Mouse (Mus musculus): ENCODE results near the gene Prkca. TPM values are rescaled to one million over a fixed set of nuclear protein-coding genes. Genes with fewer than 3 reads are reported as not detected.

Gene Prkca
- total RNA-seq, 2 experiments from 2014 or later = 41.4 to 42.5 TPM

- intact Hi-C loops (cut with DNase I; ENCODE audit: low total_unique reads) = no loop called here
- DNase-seq = peak; percentile 79
Measured at GRCm38 (mm10) chr11:108150410-108150809, 193.3 kb downstream of the Prkca start.

GRCm38 (mm10) chr11:108149187-108149586, 194.5 kb downstream of the Prkca start:
- intact Hi-C loops (cut with DNase I; ENCODE audit: low total_unique reads) = no loop called here

GRCm38 (mm10) chr11:108148491-108148890, 195.2 kb downstream of the Prkca start:
- DNase-seq = no peak
- intact Hi-C loops (cut with DNase I; ENCODE audit: low total_unique reads) = no loop called here

More at GRCm38 (mm10) chr11:108149187-108149586, 194.5 kb downstream of the Prkca start:
- no peak for DNase-seq

GRCm38 (mm10) chr11:108145752-108146496, 197.8 kb downstream of the Prkca start:
- no peak for DNase-seq
- intact Hi-C loops (cut with DNase I; ENCODE audit: low total_unique reads) = no loop called here

GRCm38 (mm10) chr11:108145128-108145527, 198.6 kb downstream of the Prkca start:
- intact Hi-C loops (cut with DNase I; ENCODE audit: low total_unique reads) = no loop called here
- no peak for DNase-seq

GRCm38 (mm10) chr11:108143739-108144138, 200.0 kb downstream of the Prkca start:
- intact Hi-C loops (cut with DNase I; ENCODE audit: low total_unique reads) = no loop called here
- no peak for DNase-seq

GRCm38 (mm10) chr11:108140028-108140427, 203.7 kb downstream of the Prkca start:
- intact Hi-C loops (cut with DNase I; ENCODE audit: low total_unique reads) = no loop called here
- no peak for DNase-seq

GRCm38 (mm10) chr11:108136341-108136740, 207.4 kb downstream of the Prkca start:
- intact Hi-C loops (cut with DNase I; ENCODE audit: low total_unique reads) = no loop called here
- peak; percentile 25 for DNase-seq

- DNase-seq = no peak
- intact Hi-C loops (cut with DNase I; ENCODE audit: low total_unique reads) = no loop called here
Measured at GRCm38 (mm10) chr11:108135407-108136159, 208.1 kb downstream of the Prkca start.

GRCm38 (mm10) chr11:108128593-108128992, 215.1 kb downstream of the Prkca start:
- peak; percentile 43 for DNase-seq
- intact Hi-C loops (cut with DNase I; ENCODE audit: low total_unique reads) = loop anchor here (5.0 kb wide), 1 partner anchor 96 kb away; no protein-coding TSS in a partner anchor

- intact Hi-C loops (cut with DNase I; ENCODE audit: low total_unique reads) = loop anchor here (5.0 kb wide), 1 partner anchor 96 kb away; no protein-coding TSS in a partner anchor
- no peak for DNase-seq
Measured at GRCm38 (mm10) chr11:108127908-108128307, 215.8 kb downstream of the Prkca start.

GRCm38 (mm10) chr11:108122486-108122885, 221.2 kb downstream of the Prkca start:
- intact Hi-C loops (cut with DNase I; ENCODE audit: low total_unique reads) = no loop called here

GRCm38 (mm10) chr11:108120708-108121107, 223.0 kb downstream of the Prkca start:
- DNase-seq = no peak
- intact Hi-C loops (cut with DNase I; ENCODE audit: low total_unique reads) = no loop called here

More at GRCm38 (mm10) chr11:108122486-108122885, 221.2 kb downstream of the Prkca start:
- no peak for DNase-seq

- intact Hi-C loops (cut with DNase I; ENCODE audit: low total_unique reads) = no loop called here
- DNase-seq = no peak
Measured at GRCm38 (mm10) chr11:108119785-108120184, 223.9 kb downstream of the Prkca start.

GRCm38 (mm10) chr11:108118814-108119213, 224.9 kb downstream of the Prkca start:
- no peak for DNase-seq
- intact Hi-C loops (cut with DNase I; ENCODE audit: low total_unique reads) = no loop called here

- no peak for DNase-seq
- intact Hi-C loops (cut with DNase I; ENCODE audit: low total_unique reads) = no loop called here
Measured at GRCm38 (mm10) chr11:108118221-108118620, 225.5 kb downstream of the Prkca start.

- intact Hi-C loops (cut with DNase I; ENCODE audit: low total_unique reads) = no loop called here
- no peak for DNase-seq
Measured at GRCm38 (mm10) chr11:108117360-108118050, 226.2 kb downstream of the Prkca start.

- no peak for DNase-seq
- intact Hi-C loops (cut with DNase I; ENCODE audit: low total_unique reads) = no loop called here
Measured at GRCm38 (mm10) chr11:108114091-108114490, 229.6 kb downstream of the Prkca start.

GRCm38 (mm10) chr11:108112437-108112836, 231.3 kb downstream of the Prkca start:
- DNase-seq = no peak
- intact Hi-C loops (cut with DNase I; ENCODE audit: low total_unique reads) = no loop called here

GRCm38 (mm10) chr11:108104085-108104484, 239.6 kb downstream of the Prkca start:
- intact Hi-C loops (cut with DNase I; ENCODE audit: low total_unique reads) = no loop called here
- DNase-seq = no peak
